Mouse (Mus musculus) T-helper 2 cell (primary cell): ENCODE data around the gene 2310033P09Rik.

Source experiments
- in situ Hi-C: fragments of 300-600 bp; cut with MboI, MseI; formaldehyde crosslinking; loops from one replicate; pipeline ENCODE4 v1.15.1; 2025; ENCODE audit warnings: high pct_unique_total_duplicates

2310033P09Rik gene

GRCm38 (mm10) chr11:59208153-59208831 lies at the start of gene 2310033P09Rik:
TSS of gene 2310033P09Rik (plus strand) at chr11:59208321.
- in situ Hi-C loops: no loop called here

- in situ Hi-C loops: no loop called here
These were observed 49.0 kb upstream of the 2310033P09Rik start for GRCm38 (mm10) chr11:59159099-59159498.

GRCm38 (mm10) chr11:59159558-59159957 lies 48.6 kb upstream of the 2310033P09Rik start:
- in situ Hi-C loops: no loop called here

GRCm38 (mm10) chr11:59161398-59161797 lies 46.7 kb upstream of the 2310033P09Rik start:
- in situ Hi-C loops: no loop called here

GRCm38 (mm10) chr11:59162443-59163254 lies 45.5 kb upstream of the 2310033P09Rik start:
- in situ Hi-C loops: no loop called here

GRCm38 (mm10) chr11:59163255-59164236 lies 44.6 kb upstream of the 2310033P09Rik start, which contains the start of gene Iba57:
TSS of gene Iba57 (minus strand) at chr11:59163739.
- in situ Hi-C loops: no loop called here

GRCm38 (mm10) chr11:59164384-59164783 lies 43.7 kb upstream of the 2310033P09Rik start:
- in situ Hi-C loops: no loop called here

- in situ Hi-C loops: no loop called here
These were observed 42.4 kb upstream of the 2310033P09Rik start for GRCm38 (mm10) chr11:59165616-59166241.

- in situ Hi-C loops: no loop called here
These were observed 38.3 kb upstream of the 2310033P09Rik start for GRCm38 (mm10) chr11:59169807-59170206.

GRCm38 (mm10) chr11:59170549-59170948 lies 37.6 kb upstream of the 2310033P09Rik start:
- in situ Hi-C loops: no loop called here

GRCm38 (mm10) chr11:59174189-59174838 lies 33.8 kb upstream of the 2310033P09Rik start:
- in situ Hi-C loops: no loop called here

- in situ Hi-C loops: no loop called here
These were observed 31.6 kb upstream of the 2310033P09Rik start for GRCm38 (mm10) chr11:59176475-59176874.

GRCm38 (mm10) chr11:59176921-59177320 lies 31.2 kb upstream of the 2310033P09Rik start:
- in situ Hi-C loops: no loop called here

- in situ Hi-C loops: no loop called here
These were observed 25.2 kb upstream of the 2310033P09Rik start, which contains the start of gene Gjc2 for GRCm38 (mm10) chr11:59182864-59183331. TSS of gene Gjc2 (minus strand) at chr11:59183213.

GRCm38 (mm10) chr11:59183821-59184220 lies 24.3 kb upstream of the 2310033P09Rik start:
- in situ Hi-C loops: no loop called here

- in situ Hi-C loops: no loop called here
These were observed 22.6 kb upstream of the 2310033P09Rik start for GRCm38 (mm10) chr11:59185490-59185889.

GRCm38 (mm10) chr11:59187706-59188105 lies 20.4 kb upstream of the 2310033P09Rik start:
- in situ Hi-C loops: no loop called here

GRCm38 (mm10) chr11:59191231-59192058 lies 16.7 kb upstream of the 2310033P09Rik start:
- in situ Hi-C loops: no loop called here

GRCm38 (mm10) chr11:59192059-59192386 lies 16.1 kb upstream of the 2310033P09Rik start, which contains the start of gene Guk1:
TSS of gene Guk1 (minus strand) at chr11:59192212.
- in situ Hi-C loops: no loop called here
